Mouse (Mus musculus): ENCODE measurements around the gene Hpn. TPM values are rescaled to one million over a fixed set of nuclear protein-coding genes. Genes with fewer than 3 reads are reported as not detected.

Hpn gene
- polyA plus RNA-seq, 1 experiment from 2014 or later, result 21.2 TPM

- H3K4me2 ChIP-seq (replicated peaks; ENCODE audit: low read depth), result no peak overlapping the region
- H3K4me1 ChIP-seq (replicated peaks; ENCODE audit: control insufficient read depth, insufficient read depth, low read length), result peaks cover 5% of the 10 kb centered on the region; the same call in 1 of the 2 replicates
- WGBS, result 95% methylated on average over 16 of the region's 16 CpGs
- H3K4me3 ChIP-seq (ENCODE audit: low read depth, low read length), result no peak overlapping the region
- TF ChIP-seq CTCF (IDR thresholded peaks at IDR 0.05; ENCODE audit: low read depth), result peak; percentile 42
- peaks cover 32% of the 10 kb centered on the region for H3K36me3 ChIP-seq (ENCODE audit: control insufficient read depth, insufficient read depth)
- H3K27ac ChIP-seq (ENCODE audit: low read depth, low read length), result no peak overlapping the region
- H3K27me3 ChIP-seq (replicated peaks; ENCODE audit: control insufficient read depth, insufficient read depth, low read length), result no peaks in the 10 kb centered on the region
- ATAC-seq, result no peak
- no peak overlapping the region for H3K9ac ChIP-seq (ENCODE audit: low read depth, low read length)
- H3K9me3 ChIP-seq (ENCODE audit: control insufficient read depth), result no peaks in the 10 kb centered on the region
These were observed 29.8 kb upstream of the Hpn start for GRCm38 (mm10) chr7:31144886-31145285.

GRCm38 (mm10) chr7:31140941-31141340 lies 25.9 kb upstream of the Hpn start:
- Histone ChIP-seq H3K27ac (ENCODE audit: low read depth, low read length) (no peak overlapping the region), H3K9ac (ENCODE audit: low read depth, low read length) (no peak overlapping the region), H3K4me2 (replicated peaks; ENCODE audit: low read depth) (no peak overlapping the region), H3K27me3 (replicated peaks; ENCODE audit: control insufficient read depth, insufficient read depth, low read length) (no peaks in the 10 kb centered on the region), H3K36me3 (ENCODE audit: control insufficient read depth, insufficient read depth) (peaks cover 62% of the 10 kb centered on the region), H3K4me3 (ENCODE audit: low read depth, low read length) (no peak overlapping the region), H3K9me3 (ENCODE audit: control insufficient read depth) (no peaks in the 10 kb centered on the region), H3K4me1 (replicated peaks; ENCODE audit: control insufficient read depth, insufficient read depth, low read length) (peaks cover 3% of the 10 kb centered on the region; the same call in 1 of the 2 replicates)
- no peak for ATAC-seq
- TF ChIP-seq CTCF (IDR thresholded peaks at IDR 0.05; ENCODE audit: low read depth), result no peak
- 95% methylated on average over 10 of the region's 10 CpGs for WGBS

DNA sequence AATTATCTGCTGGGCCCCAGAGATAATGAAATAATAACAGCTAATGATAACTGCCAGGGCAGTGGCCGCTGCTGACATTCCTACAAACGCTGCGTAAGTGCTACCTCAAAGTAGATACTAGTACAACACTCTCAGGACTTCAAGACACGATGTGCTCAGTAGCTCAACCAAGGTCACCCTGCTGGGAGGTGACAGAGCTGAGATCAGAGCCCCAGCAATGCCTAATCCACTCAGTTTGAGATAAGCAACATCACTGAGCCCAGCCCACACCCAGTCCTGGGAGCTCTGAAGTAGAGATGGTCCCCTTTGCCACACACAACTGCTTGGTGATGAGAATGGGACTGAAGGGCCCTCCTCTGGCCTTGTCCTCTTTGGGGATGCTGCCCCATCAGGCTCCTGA lies 25.2 kb upstream of the Hpn start:
- 54% methylated on average over 4 of the region's 4 CpGs for WGBS
- no peak for ATAC-seq
- no peak overlapping the region for H3K4me2 ChIP-seq (replicated peaks; ENCODE audit: low read depth)
- H3K36me3 ChIP-seq (ENCODE audit: control insufficient read depth, insufficient read depth), result peaks cover 68% of the 10 kb centered on the region
- no peak for TF ChIP-seq CTCF (IDR thresholded peaks at IDR 0.05; ENCODE audit: low read depth)
- no peak overlapping the region for H3K4me3 ChIP-seq (ENCODE audit: low read depth, low read length)
- H3K9me3 ChIP-seq (ENCODE audit: control insufficient read depth), result no peaks in the 10 kb centered on the region
- no peaks in the 10 kb centered on the region for H3K27me3 ChIP-seq (replicated peaks; ENCODE audit: control insufficient read depth, insufficient read depth, low read length)
- H3K4me1 ChIP-seq (replicated peaks; ENCODE audit: control insufficient read depth, insufficient read depth, low read length), result no peaks in the 10 kb centered on the region
- H3K9ac ChIP-seq (ENCODE audit: low read depth, low read length), result no peak overlapping the region
- no peak overlapping the region for H3K27ac ChIP-seq (ENCODE audit: low read depth, low read length)

DNA sequence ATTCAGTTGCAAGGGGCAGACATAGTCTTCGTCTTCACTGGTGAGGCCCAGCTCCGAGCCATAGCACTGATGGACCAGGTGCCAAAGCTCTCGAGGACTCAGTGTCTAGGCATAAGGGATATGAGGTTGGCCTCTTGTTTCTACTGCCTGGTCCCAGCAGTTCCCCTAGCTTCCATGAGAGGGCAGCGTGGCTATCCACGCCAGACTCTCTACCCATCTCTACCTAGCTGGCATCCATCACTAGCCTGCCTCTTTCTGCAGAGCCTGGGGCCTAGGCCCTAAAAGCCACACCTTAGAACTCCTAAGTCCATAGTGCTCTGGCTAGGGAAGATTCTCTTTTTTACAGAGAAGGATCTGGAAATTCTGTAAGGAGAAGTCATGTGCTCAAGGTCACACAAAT lies 24.7 kb upstream of the Hpn start:
- Histone ChIP-seq H3K4me2 (replicated peaks; ENCODE audit: low read depth) (no peak overlapping the region), H3K27me3 (replicated peaks; ENCODE audit: control insufficient read depth, insufficient read depth, low read length) (no peaks in the 10 kb centered on the region), H3K9me3 (ENCODE audit: control insufficient read depth) (no peaks in the 10 kb centered on the region), H3K4me3 (ENCODE audit: low read depth, low read length) (no peak overlapping the region), H3K4me1 (replicated peaks; ENCODE audit: control insufficient read depth, insufficient read depth, low read length) (no peaks in the 10 kb centered on the region), H3K9ac (ENCODE audit: low read depth, low read length) (no peak overlapping the region), H3K27ac (ENCODE audit: low read depth, low read length) (no peak overlapping the region), H3K36me3 (ENCODE audit: control insufficient read depth, insufficient read depth) (peaks cover 73% of the 10 kb centered on the region)
- WGBS, result 71% methylated on average over 5 of the region's 5 CpGs
- peak; percentile 86 for TF ChIP-seq CTCF (IDR thresholded peaks at IDR 0.05; ENCODE audit: low read depth)
- ATAC-seq, result peak; percentile 49; the same call in 1 of the 2 replicates

DNA sequence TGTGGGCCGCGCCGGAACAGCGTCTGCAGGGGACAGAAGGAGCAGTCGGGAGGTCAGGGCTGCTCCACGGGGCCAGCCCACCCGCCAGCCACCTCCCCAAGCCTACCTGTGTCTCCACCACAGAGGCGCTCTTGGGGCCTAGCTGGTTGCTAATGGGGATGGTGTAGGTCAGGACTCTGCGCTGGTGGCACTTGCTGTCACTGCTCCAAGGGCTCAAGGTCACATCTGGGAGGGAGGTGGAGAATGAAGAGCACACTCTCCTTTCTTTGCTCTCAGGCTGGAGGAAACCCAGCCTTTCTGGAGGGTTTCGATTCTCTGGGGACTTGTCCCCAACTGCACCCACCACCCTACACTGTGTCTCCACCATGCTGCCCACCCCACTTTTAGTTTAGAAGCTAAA lies 20.6 kb upstream of the Hpn start:
- Histone ChIP-seq H3K9ac (ENCODE audit: low read depth, low read length) (no peak overlapping the region), H3K4me2 (replicated peaks; ENCODE audit: low read depth) (no peak overlapping the region), H3K27ac (ENCODE audit: low read depth, low read length) (no peak overlapping the region), H3K4me3 (ENCODE audit: low read depth, low read length) (no peak overlapping the region), H3K36me3 (ENCODE audit: control insufficient read depth, insufficient read depth) (peaks cover 77% of the 10 kb centered on the region), H3K27me3 (replicated peaks; ENCODE audit: control insufficient read depth, insufficient read depth, low read length) (no peaks in the 10 kb centered on the region), H3K4me1 (replicated peaks; ENCODE audit: control insufficient read depth, insufficient read depth, low read length) (no peaks in the 10 kb centered on the region), H3K9me3 (ENCODE audit: control insufficient read depth) (no peaks in the 10 kb centered on the region)
- TF ChIP-seq CTCF (IDR thresholded peaks at IDR 0.05; ENCODE audit: low read depth), result no peak
- no peak for ATAC-seq
- WGBS, result 92% methylated on average over 10 of the region's 10 CpGs

DNA sequence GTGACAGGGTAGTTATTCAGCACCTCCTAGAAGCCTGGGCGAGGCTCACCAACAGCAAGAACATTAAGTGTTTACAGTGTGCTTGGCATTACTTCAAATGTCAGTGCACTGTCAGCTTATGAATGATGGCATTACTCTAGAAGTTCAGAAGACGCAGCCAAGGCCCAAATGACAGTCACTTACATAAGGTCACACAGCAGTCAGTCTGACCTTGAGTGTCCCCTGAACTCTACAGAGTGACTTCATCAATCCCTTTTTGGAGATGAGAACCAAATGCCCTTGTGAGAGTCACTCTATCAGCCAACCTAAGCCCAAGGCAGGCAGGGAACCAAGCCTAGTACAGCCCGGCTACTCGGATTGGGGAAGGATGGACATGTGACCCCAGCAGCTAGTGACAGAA lies 16.8 kb upstream of the Hpn start:
- Histone ChIP-seq H3K4me3 (ENCODE audit: low read depth, low read length) (no peak overlapping the region), H3K27ac (ENCODE audit: low read depth, low read length) (peak overlapping the region; percentile 21; the same call in 1 of the 2 replicates), H3K4me2 (replicated peaks; ENCODE audit: low read depth) (no peak overlapping the region), H3K9ac (ENCODE audit: low read depth, low read length) (no peak overlapping the region), H3K27me3 (replicated peaks; ENCODE audit: control insufficient read depth, insufficient read depth, low read length) (peaks cover 13% of the 10 kb centered on the region), H3K36me3 (ENCODE audit: control insufficient read depth, insufficient read depth) (peaks cover 56% of the 10 kb centered on the region), H3K9me3 (ENCODE audit: control insufficient read depth) (no peaks in the 10 kb centered on the region), H3K4me1 (replicated peaks; ENCODE audit: control insufficient read depth, insufficient read depth, low read length) (no peaks in the 10 kb centered on the region)
- 93% methylated on average over 4 of the region's 4 CpGs for WGBS
- no peak for ATAC-seq
- no peak for TF ChIP-seq CTCF (IDR thresholded peaks at IDR 0.05; ENCODE audit: low read depth)

DNA sequence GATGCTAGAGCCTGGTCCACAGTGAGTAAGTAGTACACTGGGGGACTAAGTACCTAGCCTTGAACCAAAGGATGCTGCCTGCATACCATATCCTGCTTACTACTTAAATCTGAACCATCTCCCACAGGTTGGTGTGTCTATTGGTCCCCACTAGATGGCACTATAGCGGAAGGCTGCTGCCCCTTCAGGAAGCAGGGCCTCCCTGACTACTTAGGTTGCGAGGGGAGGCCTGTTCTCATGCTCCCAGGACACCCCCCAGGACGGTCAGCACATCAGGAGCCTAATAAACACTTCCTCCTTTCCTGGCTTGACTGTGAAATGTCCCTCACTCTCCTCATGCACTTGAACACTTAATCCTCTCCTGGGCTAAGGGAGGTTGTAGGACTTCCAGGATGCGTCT lies 15.8 kb upstream of the Hpn start:
- TF ChIP-seq CTCF (IDR thresholded peaks at IDR 0.05; ENCODE audit: low read depth), result peak; percentile 87
- ATAC-seq, result no peak
- Histone ChIP-seq H3K27me3 (replicated peaks; ENCODE audit: control insufficient read depth, insufficient read depth, low read length) (peaks cover 23% of the 10 kb centered on the region), H3K9me3 (ENCODE audit: control insufficient read depth) (no peaks in the 10 kb centered on the region), H3K4me2 (replicated peaks; ENCODE audit: low read depth) (no peak overlapping the region), H3K4me1 (replicated peaks; ENCODE audit: control insufficient read depth, insufficient read depth, low read length) (no peaks in the 10 kb centered on the region), H3K4me3 (ENCODE audit: low read depth, low read length) (no peak overlapping the region), H3K9ac (ENCODE audit: low read depth, low read length) (no peak overlapping the region), H3K27ac (ENCODE audit: low read depth, low read length) (no peak overlapping the region), H3K36me3 (ENCODE audit: control insufficient read depth, insufficient read depth) (peaks cover 48% of the 10 kb centered on the region)
- WGBS, result 36% methylated on average over 4 of the region's 4 CpGs
